15 mouse cellular contexts compared by ENCODE assay signal in the genomic region with DNA sequence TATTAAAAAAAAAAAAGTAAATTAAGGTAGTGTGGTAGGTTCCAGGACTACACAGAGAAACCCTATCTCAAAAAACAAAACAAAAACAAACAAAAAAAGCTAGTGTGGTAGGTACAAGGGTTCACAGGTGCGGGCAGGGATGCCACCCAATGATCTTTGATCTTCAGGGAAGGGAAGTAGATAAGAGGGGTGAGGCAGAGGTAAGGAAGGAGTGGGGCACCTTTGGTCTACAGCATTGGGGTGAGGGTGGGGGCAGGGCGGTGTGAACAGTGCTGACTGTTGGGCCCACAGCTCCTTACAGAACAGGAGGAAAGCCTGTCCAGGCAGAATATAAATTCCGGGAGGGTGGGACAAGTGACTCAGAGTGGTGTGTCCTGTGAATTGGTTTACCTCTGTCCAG. TPM values are rescaled to one million over a fixed set of nuclear protein-coding genes. Genes with fewer than 3 reads are reported as not detected.
A peak's percentile ranks its signal among the peaks of the same experiment; 100 is the strongest.
DNase-seq lines count a peak whose midpoint lies in the region.
"Had no signal": no experiment of that assay in that cellular context is flagged by ENCODE, and none has a peak within 500 bp of the region (broad histone marks: within the 10 kb centered on the region; RNA-seq: fewer than 3 reads in every experiment).

No protein-coding gene starts in this region.

- peak; percentile 73 for DNase-seq in CD4-positive helper T cell, adult 2 months (ENCODE audit: low read depth, low spot score)
- peak; percentile 19 for DNase-seq in T-cell, adult 2 months (ENCODE audit: low spot score)
- peak; percentile 52 for DNase-seq in naive thymus-derived CD4-positive, alpha-beta T cell, adult 2 months (ENCODE audit: low read depth)
- peak; percentile 55 to 56 for DNase-seq in thymus, postnatal 10 days (ENCODE audit: low spot score in 2 of 2)
- DNase-seq in ovary, adult 18-20 months (ENCODE audit: low spot score), result no peak
- DNase-seq in kidney, postnatal 14 days, result no peak
- no peak for DNase-seq in heart, adult 18-20 months
- DNase-seq: cerebellum, postnatal 10 days; gastrocnemius, postnatal 25 days; heart, postnatal 36 days; kidney, adult 9 months; midbrain, embryonic 14.5 days; right cerebral cortex, adult 18-20 months; spleen, adult 18-20 months had no signal

RNA-seq across cellular contexts. Expression of gene 2200002D01Rik, which starts 2.9 kb away (rescaled TPM):
- 1 to 10 TPM in 1 of 2 experiments, under 1 TPM in 1; 0.77 to 1.6 TPM for total RNA-seq in heart, adult 18-20 months (2021)

RNA-seq across cellular contexts. Expression of gene Yif1b, which starts 13.0 kb away (rescaled TPM):
- 10 to 100 TPM; 66.3 to 69.2 TPM for total RNA-seq in heart, adult 18-20 months (2021)

RNA-seq across cellular contexts. Expression of gene Kcnk6, which starts 18.9 kb away (rescaled TPM):
- total RNA-seq in heart, adult 18-20 months (2021), result 1 to 10 TPM; 2.7 to 2.9 TPM
- total RNA-seq: G1E had no signal

RNA-seq across cellular contexts. Expression of gene Spint2, which starts 30.5 kb away (rescaled TPM):
- total RNA-seq in heart, adult 18-20 months (2021), result 10 to 100 TPM; 45.7 to 53.8 TPM

RNA-seq across cellular contexts. Expression of gene Catsperg1, which starts 37.3 kb away (rescaled TPM):
- total RNA-seq in heart, adult 18-20 months (2021), result under 1 TPM in 1 of 2 experiments, not detected in 1; 0.89 TPM

Comparison
In these comparisons a context has a peak if more than half of its experiments do, and no peak if none do; other contexts are left out.
1. DNase-seq: peak in CD4-positive helper T cell, adult 2 months (single experiment), T-cell, adult 2 months (single experiment), naive thymus-derived CD4-positive, alpha-beta T cell, adult 2 months (single experiment) and thymus, postnatal 10 days (2 of 2); none in ovary, adult 18-20 months (single experiment), kidney, postnatal 14 days (single experiment) and heart, adult 18-20 months (0 of 2).